Mouse (Mus musculus) neural tube, embryonic 14.5 days (tissue): ENCODE measurements at regions not wholly inside any gene's neighbourhood (a gene's known extent, or its start where the extent isn't known, plus 50 kb on each side); places are given as distances from the start of the nearest gene placed in this dataset.

Source experiments
- ATAC-seq: fragments of 200-750 bp; cut with Nextera tagmentation; 2 replicates; pipeline ENCODE4 v1.8.0; 2017; ENCODE audit warnings: low read depth, mild to moderate bottlenecking, moderate TSS enrichment, moderate library complexity
- H3K27ac ChIP-seq: fragments of 300-500 bp; sonication (generic); 2 replicates; pipeline ENCODE4 v1.5.1; 2014; ENCODE audit warnings: low read depth, mild to moderate bottlenecking, control low read depth, low read length, moderate library complexity, mixed read lengths
- H3K27me3 ChIP-seq: fragments of 300-500 bp; sonication (generic); 2 replicates; pipeline ENCODE4 v1.6.1; 2014; ENCODE audit warnings: low read length; ENCODE audit not compliant: control insufficient read depth, insufficient read depth
- H3K36me3 ChIP-seq: fragments of 300-500 bp; sonication (generic); 2 replicates; pipeline ENCODE4 v1.6.1; 2014; ENCODE audit warnings: low read length, mixed read lengths; ENCODE audit not compliant: control insufficient read depth, insufficient read depth
- H3K4me1 ChIP-seq: fragments of 300-500 bp; sonication (generic); 2 replicates; pipeline ENCODE4 v1.6.1; 2014; ENCODE audit warnings: low read length; ENCODE audit not compliant: control insufficient read depth, insufficient read depth
- H3K4me2 ChIP-seq: fragments of 300-500 bp; sonication (generic); 2 replicates; pipeline ENCODE4 v1.6.1; 2014; ENCODE audit warnings: mild to moderate bottlenecking, low read depth, low read length, control low read depth
- H3K4me3 ChIP-seq: fragments of 300-500 bp; sonication (generic); 2 replicates; pipeline ENCODE4 v1.5.1; 2014; ENCODE audit warnings: low read depth, low read length, control low read depth, mixed read lengths
- H3K9ac ChIP-seq: fragments of 300-500 bp; sonication (generic); replicated peaks from 2 replicates; pipeline ENCODE4 v1.6.1; 2014; ENCODE audit warnings: low read depth, mild to moderate bottlenecking, control low read depth, low read length, mixed read lengths
- H3K9me3 ChIP-seq: fragments of 300-500 bp; sonication (generic); 2 replicates; pipeline ENCODE4 v1.6.1; 2016; ENCODE audit warnings: low read length; ENCODE audit not compliant: control insufficient read depth
- WGBS: fragments of 180-500 bp; shearing (Covaris S2); extraction: QIAGEN DNeasy Blood & Tissue Kit; methylation state at CpG from one replicate; pipeline ENCODE4 v1.1.7; 2014; 5-methylcytosine and 5-hydroxymethylcytosine counted together

DNA sequence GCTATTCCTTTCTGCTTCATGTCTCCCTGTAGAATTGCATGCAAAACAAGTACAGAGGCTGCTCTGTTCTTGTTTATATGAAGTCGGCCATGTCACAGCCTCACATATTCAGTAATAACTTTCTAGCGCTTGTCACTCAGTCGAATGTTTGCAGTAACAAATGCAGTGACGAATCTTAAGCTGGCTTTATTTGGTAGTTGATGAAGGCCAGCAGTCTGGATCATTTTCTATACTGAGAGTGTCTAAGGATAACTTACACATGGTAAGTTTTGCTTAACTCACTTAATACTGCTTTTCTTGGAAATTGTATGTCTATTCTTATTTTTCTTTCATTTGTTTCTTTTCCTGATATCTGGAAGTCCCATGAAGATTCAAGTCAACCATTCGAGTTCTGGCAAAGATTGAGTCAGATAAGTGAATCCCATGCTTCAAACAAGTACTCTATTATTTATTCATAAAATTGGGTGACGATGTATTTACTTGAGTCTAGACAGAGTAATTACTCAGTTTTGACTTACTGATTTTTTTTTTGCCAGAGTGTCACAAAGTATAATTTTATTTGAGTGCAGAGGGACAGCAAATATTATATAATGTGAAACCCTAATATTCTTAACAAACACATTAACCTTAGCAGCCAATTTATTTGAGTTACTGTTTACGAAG, 189.0 kb downstream of the Slitrk6 start:
- no peaks in the 10 kb centered on the region for H3K36me3 ChIP-seq
- 82% methylated on average over 7 of the region's 7 CpGs for WGBS
- ATAC-seq = no peak
- H3K4me3 ChIP-seq = no peak overlapping the region
- H3K27me3 ChIP-seq = no peaks in the 10 kb centered on the region
- H3K9me3 ChIP-seq = no peaks in the 10 kb centered on the region
- H3K27ac ChIP-seq = no peak overlapping the region
- H3K4me2 ChIP-seq = no peak overlapping the region
- no peak overlapping the region for H3K9ac ChIP-seq
- H3K4me1 ChIP-seq = no peaks in the 10 kb centered on the region

GRCm38 (mm10) chr14:110564621-110565020, 190.3 kb downstream of the Slitrk6 start:
- Histone ChIP-seq H3K4me1 (no peaks in the 10 kb centered on the region), H3K27ac (no peak overlapping the region), H3K9me3 (no peaks in the 10 kb centered on the region), H3K4me3 (no peak overlapping the region), H3K36me3 (no peaks in the 10 kb centered on the region), H3K27me3 (no peaks in the 10 kb centered on the region), H3K9ac (no peak overlapping the region), H3K4me2 (no peak overlapping the region)
- no peak for ATAC-seq
- 90% methylated on average over 2 of the region's 2 CpGs for WGBS

DNA sequence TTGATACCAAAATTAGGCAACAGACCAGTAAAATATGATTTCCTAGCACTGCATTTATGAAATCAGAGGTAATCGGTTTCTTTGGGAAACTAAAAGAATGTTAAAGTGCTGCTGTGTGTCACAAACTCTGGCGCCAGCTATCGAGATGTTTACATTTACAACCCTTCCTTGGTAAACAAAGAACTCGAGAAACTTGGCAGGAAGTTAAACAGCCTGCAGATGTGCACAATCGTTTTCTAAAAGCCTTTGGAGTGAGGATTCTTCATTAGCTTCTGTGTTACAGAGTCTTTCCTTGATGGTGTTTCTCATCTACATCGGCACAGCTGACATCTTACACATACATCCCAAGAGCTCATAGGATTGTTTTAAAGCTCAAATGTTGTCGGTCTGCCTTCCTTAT, 209.7 kb downstream of the Slitrk6 start:
- Histone ChIP-seq H3K9me3 (no peaks in the 10 kb centered on the region), H3K4me1 (no peaks in the 10 kb centered on the region), H3K4me3 (no peak overlapping the region), H3K27me3 (no peaks in the 10 kb centered on the region), H3K9ac (no peak overlapping the region), H3K4me2 (no peak overlapping the region), H3K27ac (no peak overlapping the region), H3K36me3 (no peaks in the 10 kb centered on the region)
- no peak for ATAC-seq
- 69% methylated on average over 7 of the region's 7 CpGs for WGBS

GRCm38 (mm10) chr14:110543303-110544134, 211.4 kb downstream of the Slitrk6 start:
- Histone ChIP-seq H3K27ac (no peak overlapping the region), H3K4me3 (no peak overlapping the region), H3K36me3 (no peaks in the 10 kb centered on the region), H3K9ac (no peak overlapping the region), H3K4me1 (no peaks in the 10 kb centered on the region), H3K9me3 (no peaks in the 10 kb centered on the region), H3K27me3 (no peaks in the 10 kb centered on the region), H3K4me2 (no peak overlapping the region)
- ATAC-seq = no peak
- 60% methylated on average over 4 of the region's 4 CpGs for WGBS

GRCm38 (mm10) chr14:110527306-110527705, 227.6 kb downstream of the Slitrk6 start:
- 86% methylated on average over 3 of the region's 3 CpGs for WGBS
- Histone ChIP-seq H3K4me2 (no peak overlapping the region), H3K36me3 (no peaks in the 10 kb centered on the region), H3K27ac (no peak overlapping the region), H3K27me3 (no peaks in the 10 kb centered on the region), H3K4me3 (no peak overlapping the region), H3K9me3 (no peaks in the 10 kb centered on the region), H3K9ac (no peak overlapping the region), H3K4me1 (no peaks in the 10 kb centered on the region)
- no peak for ATAC-seq

GRCm38 (mm10) chr14:110485057-110485456, 269.9 kb downstream of the Slitrk6 start:
- WGBS = 77% methylated on average over 3 of the region's 3 CpGs
- ATAC-seq = no peak
- no peaks in the 10 kb centered on the region for H3K4me1 ChIP-seq

GRCm38 (mm10) chr14:110472743-110473142, 282.2 kb downstream of the Slitrk6 start:
- ATAC-seq = no peak
- Histone ChIP-seq H3K9me3 (no peaks in the 10 kb centered on the region), H3K4me1 (no peaks in the 10 kb centered on the region), H3K36me3 (no peaks in the 10 kb centered on the region), H3K4me2 (no peak overlapping the region), H3K27ac (no peak overlapping the region), H3K4me3 (no peak overlapping the region), H3K27me3 (no peaks in the 10 kb centered on the region), H3K9ac (no peak overlapping the region)
- WGBS = 22% methylated on average over 3 of the region's 3 CpGs

More at GRCm38 (mm10) chr14:110485057-110485456, 269.9 kb downstream of the Slitrk6 start:
- Histone ChIP-seq H3K9ac (no peak overlapping the region), H3K4me2 (no peak overlapping the region), H3K27me3 (no peaks in the 10 kb centered on the region), H3K9me3 (no peaks in the 10 kb centered on the region), H3K36me3 (no peaks in the 10 kb centered on the region), H3K27ac (no peak overlapping the region), H3K4me3 (no peak overlapping the region)

DNA sequence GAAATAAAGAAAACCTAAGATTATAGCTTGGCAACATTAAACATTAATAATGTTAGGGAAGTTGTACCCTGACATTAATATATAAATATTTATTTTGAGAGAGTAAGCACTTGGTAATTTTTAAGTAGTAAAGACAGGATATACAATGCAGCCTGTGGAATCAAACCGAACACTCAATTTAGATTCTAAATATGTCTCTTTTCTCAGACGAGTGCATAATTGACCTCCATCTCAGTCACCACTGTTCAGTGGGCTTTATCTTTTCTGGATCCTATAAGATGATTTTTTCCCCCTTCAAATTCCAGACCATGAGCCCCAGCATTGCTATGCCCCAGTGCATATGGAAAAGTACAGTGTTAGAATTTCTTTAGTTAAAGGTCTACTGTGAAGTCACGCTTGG, 282.8 kb downstream of the Slitrk6 start:
- 84% methylated on average over 3 of the region's 3 CpGs for WGBS
- Histone ChIP-seq H3K9ac (no peak overlapping the region), H3K4me2 (no peak overlapping the region), H3K4me3 (no peak overlapping the region), H3K27ac (no peak overlapping the region), H3K4me1 (no peaks in the 10 kb centered on the region), H3K9me3 (no peaks in the 10 kb centered on the region), H3K27me3 (no peaks in the 10 kb centered on the region), H3K36me3 (no peaks in the 10 kb centered on the region)
- no peak for ATAC-seq

GRCm38 (mm10) chr14:110470714-110471113, 284.2 kb downstream of the Slitrk6 start:
- H3K4me2 ChIP-seq = no peak overlapping the region
- H3K4me1 ChIP-seq = no peaks in the 10 kb centered on the region
- WGBS = 60% methylated on average over 1 of the region's 1 CpGs
- no peaks in the 10 kb centered on the region for H3K9me3 ChIP-seq
- H3K36me3 ChIP-seq = no peaks in the 10 kb centered on the region
- no peak overlapping the region for H3K27ac ChIP-seq
- H3K9ac ChIP-seq = no peak overlapping the region
- no peak for ATAC-seq
- no peaks in the 10 kb centered on the region for H3K27me3 ChIP-seq
- H3K4me3 ChIP-seq = no peak overlapping the region
